In genomic region chr13:111234573-111234972, GRCm38 (mm10) we compare ENCODE assay signal across 24 mouse cellular contexts. TPM values are rescaled to one million over a fixed set of nuclear protein-coding genes. Genes with fewer than 3 reads are reported as not detected.
DNase-seq lines count a peak whose midpoint lies in the region; ATAC-seq and TF ChIP-seq lines count a peak whose summit lies in the region.
"Had no signal": no experiment of that assay in that cellular context is flagged by ENCODE, and none has a peak within 500 bp of the region (broad histone marks: within the 10 kb centered on the region; RNA-seq: fewer than 3 reads in every experiment).

No protein-coding gene starts in this region.

- no peak for DNase-seq in heart, postnatal 0 days (ENCODE audit: low spot score)
- no peak for DNase-seq in heart, postnatal 14 days
- no peak for DNase-seq in left cerebral cortex, adult 2 months (ENCODE audit: extremely low spot score in 1 of 2, low spot score in 2 of 2)
- DNase-seq in left cerebral cortex, postnatal 14 days (ENCODE audit: low spot score in 2 of 2) = no peak
- DNase-seq in 3T3-L1 (ENCODE audit: low read depth, low spot score) = peak; percentile 88
- no peak for DNase-seq in thymus, adult 18-20 months
- DNase-seq: cerebellum, adult 8-10 months; heart, postnatal 4 days; lung, postnatal 36 days; right cerebral cortex, postnatal 25 days; thymus, adult 2 months had no signal

- H3K27ac ChIP-seq in heart, postnatal 0 days (ENCODE audit: low read depth) = 0 out of 2 replicates have a peak overlapping the region, but pooled peaks have one; percentile 20
- H3K27ac ChIP-seq in left cerebral cortex, adult 2 months = peak overlapping the region; percentile 53; the same call in 1 of the 2 replicates
- H3K27ac ChIP-seq in embryonic facial prominence, embryonic 12.5 days = peak overlapping the region; percentile 9; the same call in 1 of the 2 replicates
- H3K27ac ChIP-seq: liver, embryonic 12.5 days; midbrain, embryonic 10.5 days had no signal

- WGBS in heart, postnatal 0 days = 61% methylated on average over 3 of the region's 3 CpGs
- WGBS in embryonic facial prominence, embryonic 12.5 days = 45% methylated on average over 3 of the region's 3 CpGs

- no peak for TF ChIP-seq CTCF in heart, postnatal 0 days (IDR thresholded peaks at IDR 0.05; ENCODE audit: low read depth)
- no peak for TF ChIP-seq CTCF in left cerebral cortex, adult 2 months (IDR thresholded peaks at IDR 0.05)

- no peak overlapping the region for H3K4me3 ChIP-seq in heart, postnatal 0 days (ENCODE audit: low read depth, low read length)
- H3K4me3 ChIP-seq in left cerebral cortex, adult 2 months = no peak overlapping the region
- no peak overlapping the region for H3K4me3 ChIP-seq in embryonic facial prominence, embryonic 12.5 days
- H3K4me3 ChIP-seq: liver, embryonic 12.5 days; midbrain, embryonic 10.5 days had no signal

- no peaks in the 10 kb centered on the region for H3K27me3 ChIP-seq in heart, postnatal 0 days (ENCODE audit: control insufficient read depth, insufficient read depth, low read length)
- no peaks in the 10 kb centered on the region for H3K27me3 ChIP-seq in embryonic facial prominence, embryonic 12.5 days
- H3K27me3 ChIP-seq: liver, embryonic 12.5 days had no signal

- H3K4me2 ChIP-seq in heart, postnatal 0 days (ENCODE audit: low read depth, low read length) = no peak overlapping the region
- H3K4me2 ChIP-seq in embryonic facial prominence, embryonic 12.5 days (replicated peaks) = no peak overlapping the region
- H3K4me2 ChIP-seq: heart, embryonic 11.5 days; liver, embryonic 12.5 days had no signal

- no peak overlapping the region for H3K9ac ChIP-seq in heart, postnatal 0 days (replicated peaks; ENCODE audit: low read depth, low read length)
- no peak overlapping the region for H3K9ac ChIP-seq in embryonic facial prominence, embryonic 12.5 days
- H3K9ac ChIP-seq: liver, embryonic 12.5 days had no signal

- H3K36me3 ChIP-seq in heart, postnatal 0 days (replicated peaks; ENCODE audit: control insufficient read depth, insufficient read depth, low read length) = no peaks in the 10 kb centered on the region
- H3K36me3 ChIP-seq in embryonic facial prominence, embryonic 12.5 days = no peaks in the 10 kb centered on the region
- H3K36me3 ChIP-seq: liver, embryonic 12.5 days; midbrain, embryonic 10.5 days had no signal

- ATAC-seq in heart, postnatal 0 days (ENCODE audit: insufficient read depth, low read depth) = no peak
- ATAC-seq in embryonic facial prominence, embryonic 12.5 days (ENCODE audit: insufficient number of reproducible peaks, insufficient read depth, low FRiP score, low TSS enrichment) = no peak
- no peak for ATAC-seq in inflammation-experienced regulatory T-cells, adult 6 months
- ATAC-seq: forebrain, embryonic 14.5 days; liver, embryonic 12.5 days had no signal

- intact Hi-C loops in heart, postnatal 14 days (cut with DNase I) = loop anchor here (10.0 kb wide), 2 partner anchors 480 to 610 kb away; no protein-coding TSS in a partner anchor
- intact Hi-C loops in left cerebral cortex, adult 2 months (cut with DNase I) = loop anchor here (5.0 kb wide), 1 partner anchor 92 kb away; no protein-coding TSS in a partner anchor
- intact Hi-C loops in left cerebral cortex, postnatal 14 days (cut with DNase I) = loop anchor here (2.0 to 10.0 kb wide), 3 partner anchors 190 to 840 kb away; partner anchors contain the start of gene Plk2

- H3K9me3 ChIP-seq in heart, postnatal 0 days (replicated peaks; ENCODE audit: control insufficient read depth, low read length) = 0 out of 2 replicates have a peak, but pooled peaks cover 3% of the 10 kb centered on the region
- H3K9me3 ChIP-seq in embryonic facial prominence, embryonic 12.5 days = no peaks in the 10 kb centered on the region
- H3K9me3 ChIP-seq: liver, embryonic 12.5 days; midbrain, embryonic 10.5 days had no signal

- TF ChIP-seq EP300 in heart, postnatal 0 days (IDR thresholded peaks at IDR 0.05; ENCODE audit: low read depth) = no peak

- peaks cover 3% of the 10 kb centered on the region; the same call in 1 of the 2 replicates for H3K4me1 ChIP-seq in heart, postnatal 0 days (ENCODE audit: control insufficient read depth, insufficient read depth)
- peaks cover 28% of the 10 kb centered on the region for H3K4me1 ChIP-seq in embryonic facial prominence, embryonic 12.5 days

RNA-seq across cellular contexts. Expression of gene Actbl2, which starts 20.2 kb away (rescaled TPM):
- total RNA-seq in heart, postnatal 0 days (2014; rRNA removed; ENCODE audit: low replicate concordance) = not detected in 2 replicates
- not detected in 2 replicates for polyA plus RNA-seq in heart, postnatal 0 days (2015; fragmentation: Nextera tagmentation; extraction: Ambion mirVana)
- not detected for total RNA-seq in heart, postnatal 14 days (2021)
- total RNA-seq in left cerebral cortex, adult 2 months (2021) = not detected
- total RNA-seq in left cerebral cortex, postnatal 14 days (2021) = not detected
- polyA plus RNA-seq in embryonic facial prominence, embryonic 12.5 days (2016; fragmentation: Nextera tagmentation; extraction: Ambion mirVana) = 0.05 TPM in 1 of 2 replicates, not detected in the other
- under 1 TPM in 2 of 3 experiments, not detected in 1; 0.20 to 0.77 TPM for polyA plus RNA-seq in inflammation-experienced regulatory T-cells, adult 6 months (2017; shearing (Covaris generic))
- total RNA-seq: gastrocnemius, postnatal 4 days; heart, postnatal 4 days; layer of hippocampus, postnatal 25 days; left cerebral cortex, postnatal 36 days had no signal
- polyA plus RNA-seq: C2C12; cortical plate, adult 2 months; forebrain, embryonic 14.5 days; heart, embryonic 11.5 days; intestine, embryonic 14.5 days; liver, embryonic 12.5 days; midbrain, embryonic 10.5 days; neural tube, embryonic 14.5 days; thymus, adult 2 months had no signal
